Mouse (Mus musculus) C2C12 (cell line): ENCODE results near the gene B3gnt4. TPM values are rescaled to one million over a fixed set of nuclear protein-coding genes. Genes with fewer than 3 reads are reported as not detected.
A peak's percentile ranks its signal among the peaks of the same experiment; 100 is the strongest.

Experiments used
- H3K27me3 ChIP-seq: one replicate; pipeline ENCODE4 v1.6.1; 2011; ENCODE audit not compliant: control insufficient read depth, insufficient read depth, insufficient read length
- H3K36me3 ChIP-seq: one replicate; pipeline ENCODE4 v1.6.1; 2011; ENCODE audit not compliant: control insufficient read depth, insufficient read depth
- H3K4me3 ChIP-seq: one replicate; pipeline ENCODE4 v1.5.1; 2011; ENCODE audit warnings: mild to moderate bottlenecking, control low read depth; ENCODE audit not compliant: poor library complexity, insufficient read depth, severe bottlenecking
- H3K79me2 ChIP-seq: one replicate; pipeline ENCODE4 v1.6.1; 2011; ENCODE audit not compliant: control insufficient read depth, insufficient read depth
- H3K79me3 ChIP-seq: one replicate; pipeline ENCODE4 v1.6.1; 2011; ENCODE audit warnings: low read depth, control low read depth
- H3ac ChIP-seq: one replicate; pipeline ENCODE3; 2011; ENCODE audit warnings: low read depth; ENCODE audit not compliant: control insufficient read depth, insufficient read length
- CEBPB ChIP-seq: IDR thresholded peaks from one replicate; pipeline ENCODE4 v1.6.1; 2011; ENCODE audit warnings: low read depth, mild to moderate bottlenecking, control low read depth, moderate library complexity
- CTCF ChIP-seq: IDR thresholded peaks from one replicate; pipeline ENCODE4 v1.5.1; 2011; ENCODE audit not compliant: control insufficient read depth, insufficient read depth, insufficient read length
- FOSL1 ChIP-seq: IDR thresholded peaks from one replicate; pipeline ENCODE4 v1.8.0; 2011; ENCODE audit warnings: mild to moderate bottlenecking, low read length; ENCODE audit not compliant: poor library complexity, insufficient read depth, severe bottlenecking
- MAX ChIP-seq: IDR thresholded peaks from one replicate; pipeline ENCODE4 v1.6.1; 2011; ENCODE audit warnings: mild to moderate bottlenecking, control low read depth
- MYOD1 ChIP-seq: IDR thresholded peaks from one replicate; pipeline ENCODE4 v1.6.1; 2011; ENCODE audit warnings: low read depth; ENCODE audit not compliant: control insufficient read depth, insufficient read length
- MYOG ChIP-seq: IDR thresholded peaks from one replicate; pipeline ENCODE4 v1.6.1; 2011; ENCODE audit not compliant: control insufficient read depth, insufficient read length; ENCODE audit errors: extremely low read depth
- USF1 ChIP-seq: IDR thresholded peaks from one replicate; pipeline ENCODE4 v1.6.1; 2011; ENCODE audit warnings: low read depth, mild to moderate bottlenecking, control low read depth, moderate library complexity
- polyA plus RNA-seq: library from polyadenylated mRNA; unstranded; fragments of >200 nt; fragmentation: generic; extraction: Trizol; gene quantifications from one replicate; pipeline ENCODE4 v1.2.1, GENCODE M21; 2012; ENCODE audit warnings: missing spikeins

B3gnt4 gene
- polyA plus RNA-seq, 1 experiment: 0.33 TPM

- no peak for TF ChIP-seq MAX
- no peak for TF ChIP-seq MYOD1
- no peak for TF ChIP-seq CTCF
- no peak for TF ChIP-seq CEBPB
- no peak for TF ChIP-seq USF1
- Histone ChIP-seq H3K79me3 (peaks cover 6% of the 10 kb centered on the region), H3K4me3 (no peak overlapping the region), H3K36me3 (peaks cover 9% of the 10 kb centered on the region), H3ac (no peak overlapping the region), H3K27me3 (no peaks in the 10 kb centered on the region), H3K79me2 (peaks cover 15% of the 10 kb centered on the region)
Observed at GRCm38 (mm10) chr5:123522166-123522565, 11.9 kb downstream of the B3gnt4 start.

- Histone ChIP-seq H3ac (peak within 1 kb of the TSS; percentile 74), H3K27me3 (no peaks in the 10 kb centered on the region), H3K36me3 (peaks cover 6% of the 10 kb centered on the region), H3K79me2 (peaks cover 15% of the 10 kb centered on the region), H3K79me3 (peaks cover 6% of the 10 kb centered on the region), H3K4me3 (peak within 1 kb of the TSS; percentile 78)
- TF ChIP-seq MAX (peak; percentile 61), CEBPB (no peak)
Observed at GRCm38 (mm10) chr5:123523692-123524392, 13.6 kb downstream of the B3gnt4 start, which contains the start of gene Diablo. TSS of gene Diablo (minus strand) at chr5:123524176.

GRCm38 (mm10) chr5:123524393-123524750, 14.1 kb downstream of the B3gnt4 start:
- peaks cover 2% of the 10 kb centered on the region for H3K36me3 ChIP-seq
- H3K79me2 ChIP-seq: peaks cover 15% of the 10 kb centered on the region
- peak overlapping the region; percentile 43 for H3ac ChIP-seq
- TF ChIP-seq FOSL1 (no peak), CTCF (no peak), CEBPB (no peak), MYOD1 (no peak), MAX (peak; percentile 29)
- H3K27me3 ChIP-seq: no peaks in the 10 kb centered on the region
- H3K4me3 ChIP-seq: peak overlapping the region; percentile 78
- H3K79me3 ChIP-seq: peaks cover 6% of the 10 kb centered on the region

GRCm38 (mm10) chr5:123525281-123525680, 15.0 kb downstream of the B3gnt4 start, which contains the start of gene Gm49027:
TSS of gene Gm49027 (minus strand) at chr5:123525488.
- no peak within 1 kb of the TSS for H3ac ChIP-seq
- TF ChIP-seq USF1: no peak
- no peak for TF ChIP-seq MAX
- no peak for TF ChIP-seq CTCF
- TF ChIP-seq CEBPB: no peak
- no peak for TF ChIP-seq MYOD1
- TF ChIP-seq FOSL1: no peak
- TF ChIP-seq MYOG: no peak

GRCm38 (mm10) chr5:123525916-123526495, 15.7 kb downstream of the B3gnt4 start:
- H3ac ChIP-seq: no peak overlapping the region
- peaks cover 11% of the 10 kb centered on the region for H3K36me3 ChIP-seq
- H3K27me3 ChIP-seq: no peaks in the 10 kb centered on the region
- TF ChIP-seq CTCF (no peak), MAX (no peak), MYOD1 (no peak), MYOG (no peak), FOSL1 (no peak), CEBPB (no peak), USF1 (no peak)
- H3K79me2 ChIP-seq: peaks cover 15% of the 10 kb centered on the region
- no peak overlapping the region for H3K4me3 ChIP-seq
- H3K79me3 ChIP-seq: peaks cover 3% of the 10 kb centered on the region

More at GRCm38 (mm10) chr5:123525281-123525680, 15.0 kb downstream of the B3gnt4 start, which contains the start of gene Gm49027:
- Histone ChIP-seq H3K4me3 (peak within 1 kb of the TSS; percentile 78), H3K79me2 (peaks cover 15% of the 10 kb centered on the region), H3K36me3 (peaks cover 4% of the 10 kb centered on the region), H3K79me3 (peaks cover 5% of the 10 kb centered on the region), H3K27me3 (no peaks in the 10 kb centered on the region)

- H3K79me3 ChIP-seq: no peaks in the 10 kb centered on the region
- no peak overlapping the region for H3ac ChIP-seq
- TF ChIP-seq CEBPB (no peak), MYOD1 (no peak), MAX (no peak), CTCF (no peak), MYOG (no peak), FOSL1 (no peak), USF1 (no peak)
- H3K4me3 ChIP-seq: no peak overlapping the region
- peaks cover under 1% of the 10 kb centered on the region for H3K79me2 ChIP-seq
- H3K36me3 ChIP-seq: peaks cover 34% of the 10 kb centered on the region
- no peaks in the 10 kb centered on the region for H3K27me3 ChIP-seq
Observed at GRCm38 (mm10) chr5:123528641-123529040, 18.4 kb downstream of the B3gnt4 start.
